Mouse (Mus musculus) adrenal gland, adult (tissue): Measurements from ENCODE around the gene Rhbdl1.

Source experiments
- DNase-seq, 2 experiments: peaks; one replicate each; pipeline ENCODE4 v3.0.0; 2022 to 2023; ENCODE audit warnings: low spot score in 1 of 2; ENCODE audit not compliant: inconsistent age in 2 of 2

The Rhbdl1 gene

DNA sequence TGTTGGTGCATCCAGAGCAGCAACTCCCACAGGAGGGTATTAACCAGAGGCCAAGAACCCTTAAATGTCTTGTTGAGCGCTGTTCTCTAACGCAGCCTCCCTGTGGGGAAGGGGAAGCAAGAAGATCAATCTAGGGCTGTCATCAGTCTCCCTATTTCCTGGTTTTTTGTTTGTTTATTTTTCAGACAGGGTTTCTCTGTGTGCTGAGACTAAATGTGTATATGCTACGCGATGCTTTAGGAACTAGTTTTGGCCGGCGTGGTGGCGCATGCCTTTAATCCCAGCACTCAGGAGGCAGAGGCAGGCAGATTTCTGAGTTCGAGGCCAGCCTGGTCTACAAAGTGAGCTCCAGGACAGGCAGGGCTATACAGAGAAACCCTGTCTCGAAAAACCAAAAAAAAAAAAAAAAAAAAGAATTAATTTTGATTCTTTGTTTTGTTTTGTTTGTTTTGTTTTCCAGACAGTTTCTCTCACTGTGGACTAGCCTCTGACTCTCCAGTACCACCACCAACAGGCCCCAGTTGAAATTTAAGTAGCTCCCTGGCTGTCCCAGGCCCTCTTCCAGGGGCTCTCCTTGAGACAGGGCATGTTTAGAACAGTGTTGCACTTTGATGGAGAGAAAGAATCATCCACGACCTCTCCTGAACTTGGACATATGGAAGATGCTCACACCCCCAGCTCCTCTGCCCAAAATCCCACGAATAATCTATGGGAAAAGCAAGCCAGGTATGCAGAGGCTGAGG lies 36.5 kb upstream of the Rhbdl1 start:
- no peak for DNase-seq

DNA sequence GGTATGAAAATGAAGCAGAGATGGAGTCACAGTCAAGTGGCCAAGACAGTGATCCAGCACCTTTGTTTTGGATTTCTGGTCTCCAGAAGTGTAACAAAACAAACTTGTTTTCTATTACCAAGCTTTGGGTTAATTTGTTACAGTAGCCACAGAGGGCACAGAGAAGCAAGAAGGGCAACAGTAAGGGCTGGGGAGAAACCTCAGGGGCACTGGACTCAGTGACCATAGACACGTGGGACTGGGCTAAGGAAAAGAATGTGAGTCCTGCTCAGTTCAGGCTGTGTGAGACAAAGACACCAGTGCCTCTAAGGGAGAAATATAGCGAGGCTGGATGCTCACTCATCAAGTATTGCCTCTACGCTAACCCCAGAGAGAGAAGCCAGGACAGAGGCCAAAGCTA lies 35.6 kb upstream of the Rhbdl1 start:
- no peak for DNase-seq

DNA sequence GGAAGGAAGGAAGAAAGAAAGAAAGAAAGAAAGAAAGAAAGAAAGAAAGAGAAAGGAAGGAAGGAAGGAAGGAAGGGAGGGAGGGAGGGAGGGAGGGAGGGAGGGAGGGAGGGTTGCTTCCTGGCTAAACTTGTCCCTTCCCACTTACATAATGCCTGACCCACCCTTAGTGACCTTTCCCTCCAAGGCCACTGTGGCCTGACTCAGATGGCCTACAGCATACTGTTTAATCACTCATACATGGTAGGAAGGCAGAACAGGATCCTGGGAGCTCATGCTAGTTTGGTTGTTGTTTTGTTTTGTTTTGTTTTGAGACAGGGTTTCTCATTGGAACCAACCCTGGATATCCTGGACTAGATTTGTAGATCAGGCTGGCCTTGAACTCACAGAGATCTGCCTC lies 34.5 kb upstream of the Rhbdl1 start:
- peak; percentile 84 to 92 for DNase-seq

DNA sequence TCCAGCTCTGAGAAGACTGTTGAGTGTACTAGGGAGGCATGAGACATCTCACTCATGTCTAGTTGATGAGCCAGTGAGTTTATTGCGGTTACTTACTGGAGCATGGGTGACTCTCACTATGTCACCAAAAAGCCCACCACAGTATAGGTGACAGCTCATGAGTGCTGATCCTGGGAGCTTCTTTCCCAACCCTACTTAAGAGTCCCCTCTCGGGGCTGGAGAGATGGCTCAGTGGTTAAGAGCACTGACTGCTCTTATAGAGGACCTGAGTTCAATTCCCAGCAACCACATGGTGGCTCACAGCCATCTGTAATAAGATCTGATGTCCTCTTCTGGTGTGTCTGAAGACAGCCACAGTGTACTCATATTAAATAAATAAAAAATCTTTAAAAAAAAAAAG lies 32.9 kb upstream of the Rhbdl1 start:
- no peak for DNase-seq

DNA sequence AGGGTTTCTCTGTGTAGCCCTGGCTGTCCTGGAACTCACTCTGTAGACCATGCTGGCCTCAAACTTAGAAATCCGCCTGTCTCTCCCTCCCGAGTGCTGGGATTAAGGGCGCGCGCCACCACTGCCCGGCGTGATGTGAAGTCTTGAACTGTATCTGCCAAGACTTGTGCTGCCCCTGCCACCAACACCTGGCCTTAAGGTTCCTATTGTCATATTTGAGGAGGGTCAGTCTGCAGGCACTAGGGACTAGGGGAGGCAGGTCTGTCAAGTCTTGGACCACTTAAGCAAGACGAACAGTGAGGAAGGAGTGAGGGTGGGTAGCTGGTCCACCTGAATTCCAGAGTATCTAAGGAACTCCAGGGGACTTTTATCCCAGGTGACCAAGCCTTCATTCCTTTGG lies 32.4 kb upstream of the Rhbdl1 start:
- peak in 1 of 2 experiments; percentile 57 for DNase-seq

DNA sequence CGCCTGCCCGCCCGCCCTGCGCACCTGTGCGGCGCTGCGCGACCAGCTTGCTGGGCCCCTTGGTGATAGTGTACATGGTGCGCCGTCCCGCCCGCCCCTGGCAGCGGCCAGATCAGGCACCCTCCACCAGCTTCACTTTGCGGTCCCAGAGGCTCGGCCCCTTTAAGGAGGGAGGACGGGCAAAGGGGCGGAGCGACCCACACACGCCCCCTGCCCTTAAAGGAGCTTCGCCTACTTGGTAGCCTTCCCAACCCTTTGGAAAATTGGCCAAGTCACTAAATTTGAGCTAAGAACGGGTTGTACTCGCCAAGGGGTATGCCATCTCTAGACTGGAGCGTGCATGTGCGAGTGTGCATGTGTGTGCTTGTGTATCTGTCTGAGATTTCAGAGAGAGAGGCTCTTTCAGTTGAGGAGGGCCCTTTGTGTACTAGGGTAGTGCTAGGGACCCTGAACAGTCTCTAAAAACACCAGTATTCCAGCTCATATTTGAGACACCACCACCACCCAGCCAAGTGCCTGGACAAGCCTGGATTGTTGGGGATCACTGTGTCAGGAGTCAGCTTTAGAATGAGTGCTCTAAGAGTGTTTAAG lies 31.6 kb upstream of the Rhbdl1 start, which contains the start of gene Mcrip2:
Gene Mcrip2, minus strand, starts transcription at position 164 of the 591 bp plus-strand sequence.
- DNase-seq, result peak; percentile 94 to 97

DNA sequence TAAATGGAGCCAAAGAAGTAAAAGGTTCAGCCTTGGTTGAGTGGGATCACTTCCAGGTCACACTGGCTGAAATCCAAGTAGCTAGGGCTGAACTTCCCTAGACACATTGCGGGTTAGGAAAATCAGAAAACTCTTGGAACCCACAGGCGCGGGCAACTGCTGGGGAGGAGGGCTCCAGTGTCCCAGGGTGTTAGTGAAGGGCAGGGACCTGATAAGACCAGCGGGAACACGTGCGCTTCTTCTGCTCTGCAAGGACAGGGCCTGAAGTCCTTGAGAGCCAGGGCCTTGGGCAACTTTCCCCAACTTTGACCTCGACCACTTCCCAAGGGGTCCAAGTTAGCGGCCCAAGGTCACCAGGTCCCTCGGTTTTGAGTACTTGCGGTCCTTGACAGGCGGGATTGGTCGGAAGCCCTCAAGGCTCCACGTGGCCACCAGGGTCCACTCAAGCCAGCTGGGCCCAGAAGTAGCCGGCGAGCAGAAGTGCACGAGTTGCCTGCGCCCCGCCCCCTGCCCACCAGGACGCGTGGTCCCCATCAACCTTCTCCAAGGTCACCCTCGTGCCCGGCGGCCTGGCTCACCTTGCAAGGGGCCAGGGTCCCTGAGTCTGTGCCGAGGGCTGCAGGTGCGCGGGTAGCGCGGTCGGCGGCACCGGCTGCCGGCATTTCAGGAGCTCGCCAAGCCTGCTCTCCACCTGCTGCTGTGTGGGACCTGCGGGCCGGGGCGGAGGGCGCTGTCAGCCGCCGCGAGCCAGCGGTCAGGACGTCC lies 30.9 kb upstream of the Rhbdl1 start:
- peak; percentile 89 to 96 for DNase-seq

DNA sequence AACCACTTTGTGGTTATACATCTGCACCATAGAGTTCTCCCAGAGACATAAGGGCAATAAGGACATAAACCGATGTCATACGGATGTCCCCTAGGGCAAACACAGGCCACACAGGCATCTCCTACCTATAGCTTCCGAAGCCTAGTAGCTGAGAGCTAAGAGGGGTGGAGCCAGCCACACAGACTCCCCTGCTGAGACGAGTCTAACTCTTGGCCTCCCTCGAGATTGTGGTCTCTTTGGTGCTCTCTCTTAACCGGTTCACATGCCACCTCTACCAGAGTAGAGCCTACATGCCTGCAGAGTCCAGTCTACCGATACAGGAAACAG lies 30.4 kb upstream of the Rhbdl1 start:
- no peak for DNase-seq

DNA sequence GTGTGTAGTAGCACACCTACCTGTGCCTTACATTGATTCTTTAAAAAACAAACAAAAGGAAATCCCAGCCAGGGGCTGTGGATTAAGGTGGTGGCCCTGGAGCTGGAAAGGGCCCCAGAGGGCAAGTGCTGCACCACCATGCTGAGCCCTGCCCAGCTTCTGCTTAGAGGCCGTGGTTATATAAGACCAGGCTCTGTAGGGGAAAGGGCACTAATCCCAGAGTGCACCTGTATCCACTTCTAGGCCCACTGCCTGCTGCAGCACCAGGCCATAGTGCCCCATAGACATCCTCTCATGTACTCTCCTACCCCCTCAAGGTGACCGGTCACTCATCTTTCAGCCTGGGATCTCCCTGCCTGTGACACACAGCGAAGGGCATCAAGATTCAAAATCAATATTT lies 29.1 kb upstream of the Rhbdl1 start:
- DNase-seq, result peak in 1 of 2 experiments; percentile 76

DNA sequence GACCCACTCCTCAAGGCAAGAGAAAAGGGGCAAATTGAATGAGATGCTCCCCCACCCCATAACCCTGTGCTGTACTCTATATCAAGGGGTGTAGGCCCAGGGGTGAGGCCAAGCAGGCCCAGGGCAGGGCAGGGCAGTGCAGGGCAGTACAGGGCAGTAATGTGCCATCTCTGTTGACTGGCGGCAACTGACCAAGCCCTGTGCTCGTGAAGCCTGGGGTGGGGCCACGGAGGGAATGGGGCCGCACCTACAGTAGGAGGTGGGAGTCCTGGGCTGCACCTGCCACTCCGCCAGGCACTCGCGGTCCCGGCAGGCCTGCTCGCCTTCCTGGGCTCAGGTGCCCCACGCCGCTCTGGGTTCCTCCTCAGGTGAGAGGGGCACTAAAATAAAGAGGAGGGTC lies 28.2 kb upstream of the Rhbdl1 start:
- DNase-seq, result peak; percentile 31 to 60

DNA sequence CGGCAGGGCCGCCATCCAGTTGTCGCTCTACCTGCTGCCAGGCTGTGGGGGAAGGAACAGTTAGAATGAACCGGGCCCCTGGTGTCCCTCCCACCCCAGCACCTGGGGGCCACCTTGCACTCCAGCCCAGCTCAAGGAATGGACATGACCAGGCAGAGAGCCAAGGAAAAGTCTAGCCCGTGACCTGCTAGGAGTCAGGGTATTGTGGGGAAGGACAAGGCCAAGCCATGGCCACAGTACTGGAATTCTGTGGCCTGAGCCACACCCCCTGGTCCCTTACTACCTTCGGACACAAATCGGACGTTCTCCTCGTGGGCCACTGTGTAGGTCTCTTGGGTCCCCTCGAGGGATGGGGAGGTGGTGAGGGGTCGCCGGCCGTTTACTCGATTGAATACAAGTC lies 27.2 kb upstream of the Rhbdl1 start:
- peak; percentile 39 to 81 for DNase-seq

DNA sequence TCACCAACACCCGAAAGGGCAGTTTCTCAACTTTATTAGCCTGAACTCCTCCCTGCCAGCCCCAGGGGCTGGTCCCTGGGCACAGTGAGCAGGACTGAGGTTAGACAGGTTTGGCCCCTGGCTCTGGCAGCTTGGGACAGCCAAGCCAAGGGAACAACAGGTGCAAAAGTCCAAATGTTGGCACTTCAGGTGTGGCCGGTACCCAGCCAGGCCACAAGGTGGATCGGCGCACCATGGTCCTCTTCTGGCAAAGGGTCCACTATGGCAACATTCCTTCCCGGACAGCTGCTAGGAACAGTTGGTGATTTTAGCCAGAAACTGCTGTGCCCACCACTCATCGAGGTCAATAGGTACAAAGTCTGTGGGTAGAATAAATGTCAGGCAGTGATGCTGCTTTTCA lies 26.6 kb upstream of the Rhbdl1 start:
- DNase-seq, result peak in 1 of 2 experiments; percentile 54

DNA sequence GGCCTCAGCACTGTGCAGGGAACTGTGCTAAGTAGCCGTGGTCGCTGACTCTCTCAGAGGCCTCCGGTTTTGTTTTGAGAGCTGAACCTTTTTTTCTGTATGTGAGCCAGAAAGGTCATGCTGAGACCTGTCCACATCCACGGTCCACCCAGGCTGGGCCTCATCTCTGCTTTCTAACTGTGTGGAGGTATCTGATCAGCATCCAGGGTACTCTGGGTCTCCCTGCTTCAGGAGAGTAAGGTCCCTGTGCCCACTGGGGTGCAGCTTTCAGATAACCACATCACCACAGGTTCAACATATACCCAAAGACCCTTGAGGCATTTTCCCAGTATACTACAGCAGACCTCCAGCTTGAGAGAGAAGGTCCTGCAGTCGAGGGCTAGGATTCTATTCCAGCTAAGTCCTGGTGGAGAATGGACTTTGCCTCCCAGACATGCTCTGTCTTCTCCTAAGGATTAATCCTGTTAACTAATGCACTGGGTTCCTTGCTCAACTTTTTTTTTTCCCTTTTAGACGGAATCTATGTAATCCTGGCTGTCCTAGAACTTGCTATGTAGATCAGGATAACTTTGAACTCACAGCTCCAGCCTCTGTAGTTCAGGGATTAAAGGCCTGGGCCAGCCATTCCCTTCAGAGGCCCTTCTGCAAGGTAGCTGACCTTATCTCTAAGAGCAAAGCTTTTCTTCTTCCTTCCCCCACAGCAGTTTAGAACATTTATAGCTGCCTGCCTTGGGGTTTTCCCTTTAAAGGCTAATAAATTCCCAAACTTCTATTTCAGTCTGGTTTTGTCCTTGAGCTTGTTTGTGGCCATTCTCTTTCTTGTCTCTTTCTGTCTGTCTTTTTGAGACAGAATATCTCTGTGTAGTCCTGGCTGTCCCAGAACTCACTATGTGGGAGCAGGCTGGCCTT lies 24.9 kb upstream of the Rhbdl1 start:
- DNase-seq, result peak in 1 of 2 experiments; percentile 77

DNA sequence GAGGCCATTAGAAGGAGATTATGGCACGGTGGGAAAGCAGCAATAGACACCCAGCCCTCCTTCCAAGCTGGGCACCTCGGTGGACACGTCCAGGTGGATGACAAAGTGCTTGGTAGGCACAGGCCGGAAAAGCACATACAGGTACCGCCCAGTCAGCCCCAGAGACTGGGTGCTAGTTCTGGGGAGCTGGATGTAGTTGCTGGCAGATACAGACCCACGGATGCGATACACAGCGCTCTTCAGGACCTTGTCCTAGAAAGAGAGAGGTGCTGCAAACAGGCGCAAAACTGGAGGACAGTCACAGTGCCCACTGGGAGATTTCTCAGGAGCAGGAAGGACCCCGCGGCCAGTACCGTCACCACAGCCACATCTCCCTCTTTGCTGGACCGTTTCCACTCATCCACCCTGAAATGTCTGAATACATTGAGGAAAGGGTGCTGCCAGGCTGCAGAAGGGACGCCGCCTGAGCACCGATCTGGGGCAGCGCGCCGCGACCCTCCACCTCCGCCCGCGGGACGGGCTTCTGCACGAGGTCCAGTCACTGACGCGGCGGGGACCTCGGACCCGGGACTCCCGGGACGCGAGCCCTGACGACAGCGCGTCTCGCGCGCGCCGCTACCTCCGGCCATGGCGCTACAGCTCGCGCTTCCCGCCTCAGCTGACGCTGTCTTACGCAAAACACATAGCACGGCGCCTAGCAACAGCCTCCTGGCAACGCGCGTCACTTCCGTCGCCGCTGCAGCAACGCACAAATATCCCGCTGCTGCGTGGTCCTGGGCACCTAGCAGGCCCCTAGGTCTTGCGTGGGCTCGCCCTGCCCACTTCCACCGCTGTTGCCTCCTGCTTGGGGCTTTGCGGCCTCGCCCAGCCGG lies 24.0 kb upstream of the Rhbdl1 start, which contains the start of gene Wdr90:
Gene Wdr90, minus strand, starts transcription at position 670 of the 872 bp plus-strand sequence.
- DNase-seq, result peak; percentile 94 to 97

DNA sequence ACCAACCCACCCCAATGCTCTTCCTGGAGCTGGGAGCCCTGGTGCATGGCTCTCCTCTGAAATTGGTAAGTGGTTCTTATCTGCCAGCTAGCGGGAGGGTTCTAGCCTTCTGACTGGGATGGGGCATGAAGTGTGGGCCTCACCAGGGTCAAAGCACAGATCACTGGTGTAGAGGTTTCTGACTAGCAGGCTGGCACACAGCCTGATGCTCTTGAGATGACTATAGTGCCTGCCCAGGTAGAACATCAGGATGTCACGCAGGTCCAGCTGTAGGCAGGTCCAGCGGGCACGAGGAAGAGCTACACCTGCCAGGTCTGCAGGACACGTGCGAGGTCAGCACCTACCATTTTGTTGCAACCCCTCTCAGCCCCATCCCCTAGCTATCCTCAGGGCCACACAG lies 23.1 kb upstream of the Rhbdl1 start:
- DNase-seq, result peak in 1 of 2 experiments; percentile 36

DNA sequence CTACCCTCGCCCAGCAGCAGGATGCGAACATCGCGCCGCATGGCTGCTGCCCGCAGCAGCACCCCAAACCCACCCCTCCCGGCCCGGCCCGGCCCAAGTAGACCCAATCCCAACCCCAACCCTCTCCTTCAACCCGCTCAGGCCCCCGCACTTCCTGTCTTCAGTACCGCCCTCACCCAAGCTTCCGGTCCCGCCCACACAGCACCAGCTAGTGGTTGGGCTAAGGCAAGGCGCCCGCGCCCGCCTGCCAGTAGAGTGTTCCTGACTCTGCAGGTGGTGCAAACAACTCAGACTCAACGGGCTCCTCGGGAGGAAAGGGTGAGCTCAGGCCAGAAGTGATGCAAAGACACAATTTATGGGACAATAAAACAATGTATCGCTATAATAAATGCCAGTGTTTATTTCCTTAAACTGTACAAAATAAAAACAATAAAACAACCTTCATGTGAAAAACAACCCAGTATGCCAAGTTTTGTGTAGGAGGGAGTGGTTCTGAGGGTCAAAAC lies 7.4 kb upstream of the Rhbdl1 start, which contains the start of gene Rhot2:
Gene Rhot2, minus strand, starts transcription at position 456 of the 506 bp plus-strand sequence.
- DNase-seq, result peak; percentile 96 to 98

DNA sequence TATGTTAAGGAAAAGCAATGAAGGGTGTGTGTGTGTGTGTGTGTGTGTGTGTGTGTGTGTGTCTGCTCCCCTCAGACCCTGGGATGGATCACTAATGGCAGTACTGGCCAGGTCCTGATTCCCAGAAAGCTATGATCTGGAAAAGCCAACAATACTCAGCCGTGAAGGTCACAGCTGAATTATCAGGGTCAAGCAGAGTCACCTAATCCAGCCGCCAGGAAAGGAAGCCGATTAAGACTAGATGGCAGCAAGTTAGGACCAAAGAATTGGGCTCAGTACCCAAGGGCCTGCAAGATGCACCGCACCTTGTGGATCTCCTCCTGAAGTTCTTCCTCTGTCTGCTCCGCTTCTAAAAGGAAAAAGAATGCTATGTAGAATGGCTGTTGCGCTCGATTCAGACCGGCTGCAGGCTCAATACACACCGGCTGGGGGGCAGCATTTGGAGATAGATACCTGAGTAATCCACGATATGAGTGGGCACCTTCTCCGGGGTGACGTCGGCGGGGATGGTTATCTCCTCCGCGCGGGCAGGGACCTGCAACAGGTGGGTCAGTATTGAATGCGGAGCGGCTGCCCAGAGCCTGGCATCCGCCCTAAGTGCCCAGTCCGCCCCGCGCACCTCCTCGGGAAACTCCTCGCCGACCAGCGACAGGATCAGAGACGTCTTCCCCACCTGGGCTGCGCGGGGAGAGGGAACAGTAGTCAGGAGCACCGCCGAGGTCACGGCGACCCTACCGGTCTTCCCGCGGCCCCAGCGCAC lies 6.7 kb upstream of the Rhbdl1 start:
- peak in 1 of 2 experiments; percentile 84 for DNase-seq

DNA sequence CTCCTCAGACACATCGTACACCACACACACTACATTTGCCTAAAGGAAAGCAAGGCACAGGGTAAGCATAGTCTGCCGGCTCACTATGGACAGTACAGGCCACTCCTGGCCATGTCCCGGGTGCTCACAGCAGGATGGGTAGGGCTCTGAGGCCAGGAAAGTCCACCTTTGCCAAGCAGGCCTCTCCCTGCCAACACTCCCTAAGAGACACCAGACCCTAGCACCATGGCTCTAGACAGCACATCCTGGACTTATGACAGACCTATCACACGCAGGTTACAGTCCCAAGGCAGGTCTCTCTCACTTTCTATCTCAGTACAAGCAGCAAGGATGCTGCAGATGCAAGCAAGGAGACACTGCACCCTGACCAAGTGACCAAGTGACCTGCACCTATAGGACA lies 6.0 kb upstream of the Rhbdl1 start:
- no peak for DNase-seq

DNA sequence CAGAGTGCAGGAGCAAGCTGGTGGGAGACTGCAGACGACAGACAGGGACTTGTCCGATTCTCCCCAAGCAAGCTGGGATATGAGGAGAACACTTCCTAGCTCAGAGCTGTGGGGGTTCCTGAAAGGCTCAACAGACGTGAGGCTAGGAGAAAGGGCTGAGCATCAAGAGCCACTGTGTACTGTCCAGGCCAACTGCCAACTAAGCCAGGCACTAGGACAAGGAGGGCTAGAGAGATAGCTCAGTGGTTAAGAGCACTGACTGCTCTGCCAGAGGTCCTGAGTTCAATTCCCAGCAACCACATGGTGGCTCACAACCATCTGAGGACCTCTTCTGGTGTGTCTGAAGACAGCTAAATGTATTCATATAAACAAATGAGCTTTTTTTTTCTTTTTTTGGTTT lies 5.4 kb upstream of the Rhbdl1 start:
- no peak for DNase-seq
